Mouse (Mus musculus) adrenal gland, postnatal 4 days (tissue): ENCODE measurements at regions not wholly inside any gene's neighbourhood (a gene's known extent, or its start where the extent isn't known, plus 50 kb on each side); places are given as distances from the start of the nearest gene placed in this dataset.

Experiments
- DNase-seq, 2 experiments: peaks; one replicate each; pipeline ENCODE4 v3.0.0; 2021 to 2022; ENCODE audit warnings: low spot score in 2 of 2, mixed read lengths in 2 of 2

DNA sequence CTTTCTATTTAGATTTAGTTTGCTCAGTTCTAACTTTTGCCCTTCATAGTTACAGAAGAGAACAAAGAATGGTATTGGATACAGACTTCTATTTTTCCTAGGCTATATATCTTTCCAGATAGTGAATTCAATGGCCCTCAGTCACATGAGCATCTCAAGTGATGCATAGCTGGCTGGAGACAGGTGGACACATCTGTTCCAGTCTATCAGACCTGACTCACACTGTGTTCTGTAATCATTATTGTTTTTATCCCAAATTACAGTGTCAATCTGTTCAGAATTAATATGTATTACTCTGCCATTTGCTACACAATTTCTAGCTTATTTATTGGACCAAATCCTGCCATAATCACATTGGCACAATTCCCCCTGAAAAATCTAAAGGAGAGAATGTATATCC lies 298.0 kb upstream of the Foxg1 start:
- no peak for DNase-seq

- no peak for DNase-seq
Measured at GRCm38 (mm10) chr12:49086076-49086475, 296.4 kb upstream of the Foxg1 start.

DNA sequence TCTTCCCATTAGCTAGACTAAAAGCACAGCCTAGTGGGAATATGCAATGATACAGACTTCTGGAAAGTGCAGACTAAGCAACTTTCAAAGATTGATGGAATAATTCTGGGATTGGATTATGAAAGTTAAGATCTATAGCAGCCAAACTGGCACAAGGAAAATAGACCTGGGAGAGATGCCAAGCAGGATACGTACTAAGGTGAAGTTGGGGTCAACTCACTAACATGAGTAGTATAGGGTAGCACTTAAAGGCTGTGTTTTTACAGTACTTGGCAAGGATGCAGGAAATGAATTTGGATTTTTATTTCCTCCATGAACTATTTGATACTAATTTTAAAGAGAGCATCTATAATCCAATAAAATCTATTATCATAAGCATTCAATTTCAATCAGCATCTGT lies 292.3 kb upstream of the Foxg1 start:
- DNase-seq = no peak

DNA sequence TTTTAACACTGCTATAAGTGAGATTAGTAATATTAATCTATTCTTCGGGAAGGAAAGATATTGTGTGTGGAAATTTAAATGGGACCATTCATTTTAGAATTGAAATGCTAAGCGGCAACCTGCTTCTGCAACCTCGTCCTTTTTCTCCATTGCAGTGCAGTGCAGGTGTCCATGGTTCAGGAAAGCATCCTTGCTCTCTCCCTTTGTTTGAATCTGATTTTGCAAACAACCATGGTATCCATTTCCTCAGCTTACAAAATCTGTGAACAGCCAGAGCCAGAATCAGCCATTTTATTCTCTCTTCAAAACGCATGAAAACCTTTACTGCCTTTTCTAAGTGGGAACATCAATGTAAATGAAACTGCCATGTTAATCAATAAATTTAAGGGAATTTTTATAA lies 276.5 kb upstream of the Foxg1 start:
- DNase-seq = no peak

GRCm38 (mm10) chr12:49106399-49107382 lies 275.8 kb upstream of the Foxg1 start:
- no peak for DNase-seq

GRCm38 (mm10) chr12:49107415-49108148 lies 274.9 kb upstream of the Foxg1 start:
- no peak for DNase-seq

DNA sequence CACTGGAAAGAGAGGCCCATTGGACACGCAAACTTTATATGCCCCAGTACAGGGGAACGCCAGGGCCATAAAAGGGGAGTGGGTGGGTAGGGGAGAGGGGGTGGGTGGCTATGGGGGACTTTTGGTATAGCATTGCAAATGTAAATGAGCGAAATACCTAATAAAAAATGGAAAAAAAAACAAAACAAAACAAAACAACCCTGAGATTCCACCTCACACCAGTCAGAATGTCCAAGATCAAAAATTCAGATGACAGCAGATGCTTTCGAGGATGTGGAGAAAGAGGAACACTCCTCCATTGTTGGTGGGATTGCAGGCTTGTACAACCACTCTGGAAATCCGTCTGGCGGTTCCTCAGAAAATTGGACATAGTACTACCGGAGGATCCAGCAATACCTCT lies 251.4 kb upstream of the Foxg1 start:
- peak in 1 of 2 experiments; percentile 3 for DNase-seq

GRCm38 (mm10) chr12:49170097-49170496 lies 212.4 kb upstream of the Foxg1 start:
- no peak for DNase-seq

GRCm38 (mm10) chr12:49171014-49171677 lies 211.3 kb upstream of the Foxg1 start:
- no peak for DNase-seq

DNA sequence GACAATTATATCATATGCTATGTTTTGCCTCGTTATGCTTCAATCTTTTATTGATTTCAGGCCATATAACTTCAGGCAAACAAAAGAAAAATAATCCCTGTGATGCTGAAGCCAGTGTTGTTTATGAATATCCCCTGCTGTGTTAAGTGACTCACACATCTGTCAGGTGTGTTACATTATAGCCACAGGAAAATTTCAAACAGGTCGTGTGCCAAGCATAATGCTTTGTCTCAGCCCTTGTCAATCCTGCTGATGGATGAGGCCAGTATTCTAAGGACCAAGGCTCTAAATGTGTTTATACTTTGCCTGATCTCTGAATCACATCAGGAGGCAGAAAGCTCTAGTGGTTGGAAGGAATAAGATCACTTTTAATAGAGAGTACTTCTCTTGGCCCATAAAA lies 191.1 kb upstream of the Foxg1 start:
- no peak for DNase-seq

DNA sequence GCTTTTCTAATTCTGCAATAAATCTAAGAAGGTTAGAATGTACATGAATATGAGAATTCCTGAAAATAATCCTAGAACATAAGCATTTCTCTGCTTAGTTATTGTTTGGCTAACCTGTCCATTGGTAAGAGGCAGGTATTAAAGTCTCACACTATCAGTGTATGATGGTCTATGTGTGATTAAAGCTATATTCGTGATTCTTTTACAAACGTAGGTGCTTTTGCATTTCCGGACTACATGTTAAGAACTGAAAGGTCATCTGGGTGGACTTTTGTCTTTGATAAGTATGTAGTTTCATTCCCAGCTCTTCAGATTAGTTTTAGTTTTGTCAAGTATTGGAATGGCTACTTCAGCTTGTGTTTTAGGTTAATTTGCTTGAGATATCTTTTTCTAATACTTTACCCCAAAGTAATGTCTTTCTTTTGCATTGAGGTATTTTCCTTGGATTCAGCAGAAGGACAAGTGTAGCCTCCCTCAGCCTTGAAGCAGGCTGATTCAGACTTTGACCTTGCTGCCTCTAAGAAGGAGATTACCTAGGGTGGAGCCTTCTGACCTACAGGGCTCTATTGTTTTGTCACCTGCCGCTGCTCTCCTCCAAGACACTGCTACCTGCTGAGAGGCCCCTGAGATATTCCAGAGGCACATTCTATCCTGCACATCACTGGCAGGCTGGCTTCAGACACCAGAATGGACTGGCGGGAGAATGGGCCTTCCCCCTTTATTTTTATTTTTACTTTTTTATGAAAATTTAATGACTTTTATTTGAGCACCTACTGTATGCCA lies 148.7 kb upstream of the Foxg1 start:
- no peak for DNase-seq
